Mouse (Mus musculus): ENCODE results near the gene Sebox. TPM values are rescaled to one million over a fixed set of nuclear protein-coding genes. Genes with fewer than 3 reads are reported as not detected.
"Not testable (repeated sequence)": the region's sequence is repeated elsewhere in the genome, so short reads cannot be mapped to it uniquely, and the experiment has no call there.

Gene Sebox
- polyA plus RNA-seq, 1 experiment = not detected

DNA sequence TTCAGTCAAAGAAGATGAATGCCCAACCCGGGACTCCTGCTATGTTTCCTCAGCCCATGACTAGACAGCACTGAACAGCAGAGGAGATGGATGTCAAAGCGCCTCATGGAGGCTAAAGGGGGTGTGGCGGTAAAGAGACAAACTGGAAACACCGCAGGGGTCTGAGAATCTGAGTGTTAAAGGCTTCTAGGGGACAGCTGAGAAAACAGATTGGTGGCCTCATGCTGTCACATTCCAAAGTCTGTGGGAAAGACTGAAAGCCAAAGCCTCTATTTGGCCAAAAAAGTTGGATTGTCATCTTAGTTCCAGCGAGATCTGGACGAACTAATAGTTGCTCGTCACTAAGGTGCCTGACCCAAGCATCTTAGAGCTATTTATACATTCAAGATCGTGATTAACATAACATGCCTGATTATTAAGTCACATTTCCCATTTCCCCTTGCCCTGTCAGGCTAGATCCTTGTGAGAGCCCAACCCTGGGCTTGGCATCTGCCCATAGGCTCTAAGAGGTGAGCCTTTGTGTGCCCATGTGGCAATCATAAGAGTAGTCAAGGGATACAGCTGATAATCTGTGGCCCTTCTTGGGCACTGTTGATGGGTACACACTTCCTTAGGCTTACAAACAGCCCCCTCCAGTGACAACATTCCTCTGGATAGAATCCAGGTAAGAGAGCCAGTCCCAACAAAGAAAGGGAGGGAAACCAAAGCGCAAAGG, 20.2 kb downstream of the Sebox start:
- H3K9me3 ChIP-seq (replicated peaks; ENCODE audit: control insufficient read depth, insufficient read depth, low read length, poor library complexity, severe bottlenecking) = no peaks in the 10 kb centered on the region
- H3K4me1 ChIP-seq (ENCODE audit: control insufficient read depth, insufficient read depth, low read length) = no peaks in the 10 kb centered on the region
- H3K27ac ChIP-seq (ENCODE audit: insufficient read depth, low read length) = no peak overlapping the region
- H3K27me3 ChIP-seq (ENCODE audit: control insufficient read depth, insufficient read depth, low read length, poor library complexity, severe bottlenecking) = no peaks in the 10 kb centered on the region
- no peak for TF ChIP-seq EP300 (IDR thresholded peaks at IDR 0.05; ENCODE audit: insufficient read depth, low read depth, low read length)
- no peak for TF ChIP-seq CTCF (IDR thresholded peaks at IDR 0.05; ENCODE audit: low read depth, low read length)
- no peak for TF ChIP-seq POLR2A (IDR thresholded peaks at IDR 0.05; ENCODE audit: insufficient read depth, low read length)
- no peak overlapping the region for H3K4me3 ChIP-seq (ENCODE audit: low read depth, low read length)
- H3K36me3 ChIP-seq (ENCODE audit: control insufficient read depth, insufficient read depth, low read length, poor library complexity, severe bottlenecking) = peaks cover 89% of the 10 kb centered on the region
- no peak overlapping the region for H3K9ac ChIP-seq (ENCODE audit: low read depth, poor library complexity, severe bottlenecking)

- Histone ChIP-seq H3K9ac (ENCODE audit: low read depth, poor library complexity, severe bottlenecking) (no peak overlapping the region), H3K27ac (ENCODE audit: insufficient read depth, low read length) (no peak overlapping the region), H3K4me3 (ENCODE audit: low read depth, low read length) (no peak overlapping the region), H3K4me1 (ENCODE audit: control insufficient read depth, insufficient read depth, low read length) (no peaks in the 10 kb centered on the region), H3K36me3 (ENCODE audit: control insufficient read depth, insufficient read depth, low read length, poor library complexity, severe bottlenecking) (peaks cover 83% of the 10 kb centered on the region), H3K9me3 (replicated peaks; ENCODE audit: control insufficient read depth, insufficient read depth, low read length, poor library complexity, severe bottlenecking) (no peaks in the 10 kb centered on the region), H3K27me3 (ENCODE audit: control insufficient read depth, insufficient read depth, low read length, poor library complexity, severe bottlenecking) (no peaks in the 10 kb centered on the region)
- no peak for TF ChIP-seq POLR2A (IDR thresholded peaks at IDR 0.05; ENCODE audit: insufficient read depth, low read length)
- TF ChIP-seq CTCF (IDR thresholded peaks at IDR 0.05; ENCODE audit: low read depth, low read length) = no peak
- TF ChIP-seq EP300 (IDR thresholded peaks at IDR 0.05; ENCODE audit: insufficient read depth, low read depth, low read length) = no peak
These were observed 21.6 kb downstream of the Sebox start for GRCm38 (mm10) chr11:78524838-78525237.

DNA sequence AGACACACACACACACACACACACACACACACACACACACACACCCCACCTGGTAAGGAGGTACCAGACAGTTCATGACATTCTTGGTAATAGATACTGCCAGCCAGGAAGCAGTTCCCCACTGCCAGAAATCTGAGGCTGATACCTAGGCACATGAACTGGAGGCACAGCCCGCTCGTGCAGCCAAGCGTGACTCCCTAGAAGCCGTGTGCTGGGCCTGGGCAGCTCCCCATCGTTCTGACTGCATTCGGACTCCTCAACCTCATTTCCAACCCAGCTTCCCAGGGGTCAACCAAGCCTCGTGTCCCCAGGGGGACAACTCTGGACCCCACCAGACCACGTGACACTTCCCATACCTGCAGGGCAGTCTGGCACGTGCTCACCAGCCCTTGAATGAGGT, 25.5 kb downstream of the Sebox start:
- TF ChIP-seq EP300 (IDR thresholded peaks at IDR 0.05; ENCODE audit: insufficient read depth, low read depth, low read length) = no peak
- no peak for TF ChIP-seq CTCF (IDR thresholded peaks at IDR 0.05; ENCODE audit: low read depth, low read length)
- no peak for TF ChIP-seq POLR2A (IDR thresholded peaks at IDR 0.05; ENCODE audit: insufficient read depth, low read length)
- Histone ChIP-seq H3K27me3 (ENCODE audit: control insufficient read depth, insufficient read depth, low read length, poor library complexity, severe bottlenecking) (no peaks in the 10 kb centered on the region), H3K9me3 (replicated peaks; ENCODE audit: control insufficient read depth, insufficient read depth, low read length, poor library complexity, severe bottlenecking) (no peaks in the 10 kb centered on the region), H3K4me1 (ENCODE audit: control insufficient read depth, insufficient read depth, low read length) (no peaks in the 10 kb centered on the region), H3K4me3 (ENCODE audit: low read depth, low read length) (no peak overlapping the region), H3K9ac (ENCODE audit: low read depth, poor library complexity, severe bottlenecking) (no peak overlapping the region), H3K36me3 (ENCODE audit: control insufficient read depth, insufficient read depth, low read length, poor library complexity, severe bottlenecking) (peaks cover 45% of the 10 kb centered on the region), H3K27ac (ENCODE audit: insufficient read depth, low read length) (no peak overlapping the region)

DNA sequence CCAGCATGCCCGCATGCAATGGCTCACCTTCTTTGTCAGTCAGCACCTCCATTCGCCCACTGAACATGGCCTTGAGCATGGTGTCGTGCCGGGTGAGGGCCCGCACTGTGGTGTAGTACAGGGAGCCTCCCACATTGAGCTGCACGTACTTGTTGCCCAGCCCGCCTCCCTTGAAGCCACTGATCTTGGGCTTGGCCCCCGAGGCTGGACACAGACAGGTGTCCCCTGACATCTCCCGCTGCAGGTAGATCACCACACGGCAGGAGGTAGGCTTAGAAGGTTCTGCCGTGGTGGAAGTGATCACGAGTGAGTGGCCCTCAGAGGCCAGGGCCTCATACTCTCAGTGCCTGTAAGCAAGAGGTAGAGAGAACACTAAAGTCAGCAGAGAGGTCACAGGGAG, 26.8 kb downstream of the Sebox start:
- Histone ChIP-seq H3K4me1 (ENCODE audit: control insufficient read depth, insufficient read depth, low read length) (no peaks in the 10 kb centered on the region), H3K27ac (ENCODE audit: insufficient read depth, low read length) (no peak overlapping the region), H3K4me3 (ENCODE audit: low read depth, low read length) (no peak overlapping the region), H3K27me3 (ENCODE audit: control insufficient read depth, insufficient read depth, low read length, poor library complexity, severe bottlenecking) (no peaks in the 10 kb centered on the region), H3K9me3 (replicated peaks; ENCODE audit: control insufficient read depth, insufficient read depth, low read length, poor library complexity, severe bottlenecking) (no peaks in the 10 kb centered on the region), H3K36me3 (ENCODE audit: control insufficient read depth, insufficient read depth, low read length, poor library complexity, severe bottlenecking) (peaks cover 32% of the 10 kb centered on the region), H3K9ac (ENCODE audit: low read depth, poor library complexity, severe bottlenecking) (no peak overlapping the region)
- no peak for TF ChIP-seq EP300 (IDR thresholded peaks at IDR 0.05; ENCODE audit: insufficient read depth, low read depth, low read length)

GRCm38 (mm10) chr11:78531046-78531445, 27.8 kb downstream of the Sebox start:
- Histone ChIP-seq H3K4me1 (ENCODE audit: control insufficient read depth, insufficient read depth, low read length) (no peaks in the 10 kb centered on the region), H3K27me3 (ENCODE audit: control insufficient read depth, insufficient read depth, low read length, poor library complexity, severe bottlenecking) (no peaks in the 10 kb centered on the region), H3K9ac (ENCODE audit: low read depth, poor library complexity, severe bottlenecking) (no peak overlapping the region), H3K27ac (ENCODE audit: insufficient read depth, low read length) (no peak overlapping the region), H3K4me3 (ENCODE audit: low read depth, low read length) (no peak overlapping the region), H3K9me3 (replicated peaks; ENCODE audit: control insufficient read depth, insufficient read depth, low read length, poor library complexity, severe bottlenecking) (no peaks in the 10 kb centered on the region), H3K36me3 (ENCODE audit: control insufficient read depth, insufficient read depth, low read length, poor library complexity, severe bottlenecking) (peaks cover 25% of the 10 kb centered on the region)
- TF ChIP-seq CTCF (IDR thresholded peaks at IDR 0.05; ENCODE audit: low read depth, low read length) (no peak), POLR2A (IDR thresholded peaks at IDR 0.05; ENCODE audit: insufficient read depth, low read length) (no peak), EP300 (IDR thresholded peaks at IDR 0.05; ENCODE audit: insufficient read depth, low read depth, low read length) (no peak)

DNA sequence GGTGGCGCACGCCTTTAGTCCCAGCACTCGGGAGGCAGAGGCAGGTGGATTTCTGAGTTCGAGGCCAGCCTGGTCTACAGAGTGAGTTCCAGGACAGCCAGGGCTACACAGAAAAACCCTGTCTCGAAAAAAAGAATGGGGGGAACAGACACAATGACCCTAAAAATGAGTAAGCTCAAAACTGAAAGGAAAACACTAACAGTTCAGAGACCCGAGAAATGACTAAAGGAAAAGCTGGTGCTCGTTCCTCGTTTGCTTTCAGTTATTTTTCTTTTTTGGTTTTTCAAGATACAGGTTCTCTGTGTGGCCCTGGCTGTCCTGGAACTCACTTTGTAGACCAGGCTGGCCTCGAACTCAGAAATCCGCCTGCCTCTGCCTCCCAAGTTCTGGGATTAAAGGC, 28.3 kb downstream of the Sebox start:
- H3K4me3 ChIP-seq (ENCODE audit: low read depth, low read length); H3K9ac ChIP-seq (ENCODE audit: low read depth, poor library complexity, severe bottlenecking); H3K9me3 ChIP-seq (replicated peaks; ENCODE audit: control insufficient read depth, insufficient read depth, low read length, poor library complexity, severe bottlenecking); H3K4me1 ChIP-seq (ENCODE audit: control insufficient read depth, insufficient read depth, low read length); H3K27ac ChIP-seq (ENCODE audit: insufficient read depth, low read length); H3K27me3 ChIP-seq (ENCODE audit: control insufficient read depth, insufficient read depth, low read length, poor library complexity, severe bottlenecking): not testable (repeated sequence)
- H3K36me3 ChIP-seq (ENCODE audit: control insufficient read depth, insufficient read depth, low read length, poor library complexity, severe bottlenecking) = peaks cover 24% of the 10 kb centered on the region
